Mouse (Mus musculus) lung, postnatal 0 days (tissue): Measurements from ENCODE around the gene Ttll9. TPM values are rescaled to one million over a fixed set of nuclear protein-coding genes. Genes with fewer than 3 reads are reported as not detected.

Experiments used
- ATAC-seq: fragments of 200-750 bp; cut with Nextera tagmentation; 2 replicates; pipeline ENCODE4 v1.8.0; 2017; ENCODE audit warnings: moderate library complexity
- DNase-seq: peaks from one replicate; pipeline ENCODE4 v3.0.0-alpha.2; 2016; ENCODE audit warnings: low spot score
- H3K27ac ChIP-seq: fragments of 300-500 bp; sonication (generic); 2 replicates; pipeline ENCODE4 v1.5.1; 2014; ENCODE audit warnings: antibody characterized with exemption, mild to moderate bottlenecking, low read length, mixed read lengths
- H3K27me3 ChIP-seq: fragments of 300-500 bp; sonication (generic); replicated peaks from 2 replicates; pipeline ENCODE4 v1.6.1; 2014; ENCODE audit warnings: low read length, mixed read lengths; ENCODE audit not compliant: insufficient read depth
- H3K36me3 ChIP-seq: fragments of 300-500 bp; sonication (generic); 2 replicates; pipeline ENCODE4 v1.6.1; 2014; ENCODE audit warnings: low read length, mixed read lengths; ENCODE audit not compliant: insufficient read depth
- H3K4me1 ChIP-seq: fragments of 300-500 bp; sonication (generic); 2 replicates; pipeline ENCODE4 v1.6.1; 2014; ENCODE audit warnings: antibody characterized with exemption, low read depth, low read length, mixed read lengths; ENCODE audit not compliant: insufficient read depth
- H3K4me2 ChIP-seq: fragments of 300-500 bp; sonication (generic); replicated peaks from 2 replicates; pipeline ENCODE4 v1.6.1; 2014; ENCODE audit warnings: low read depth, mild to moderate bottlenecking, low read length, moderate library complexity, mixed read lengths
- H3K4me3 ChIP-seq: fragments of 300-500 bp; sonication (generic); 2 replicates; pipeline ENCODE4 v1.5.1; 2014; ENCODE audit warnings: low read depth, low read length
- H3K9ac ChIP-seq: fragments of 300-500 bp; sonication (generic); replicated peaks from 2 replicates; pipeline ENCODE4 v1.6.1; 2014; ENCODE audit warnings: low read depth, mild to moderate bottlenecking
- H3K9me3 ChIP-seq: fragments of 300-500 bp; sonication (generic); 2 replicates; pipeline ENCODE4 v1.6.1; 2016; ENCODE audit warnings: low read length, mixed read lengths
- CTCF ChIP-seq: IDR thresholded peaks from 2 replicates; pipeline ENCODE4 v1.5.1; 2016; ENCODE audit warnings: antibody characterized with exemption, mild to moderate bottlenecking
- EP300 ChIP-seq: IDR thresholded peaks from 2 replicates; pipeline ENCODE4 v1.6.1; 2016; ENCODE audit warnings: antibody characterized with exemption, mild to moderate bottlenecking, control low read depth
- WGBS: fragments of 180-500 bp; shearing (Covaris S2); extraction: QIAGEN DNeasy Blood & Tissue Kit; methylation state at CpG from one replicate; pipeline ENCODE4 v1.1.7; 2014; 5-methylcytosine and 5-hydroxymethylcytosine counted together
- polyA plus RNA-seq: library from polyadenylated mRNA; unstranded; fragments of >200 nt; fragmentation: Nextera tagmentation; extraction: Ambion mirVana; gene quantifications from 2 replicates; pipeline ENCODE4 v1.2.1, GENCODE M21; 2015

Ttll9 gene
- polyA plus RNA-seq, 1 experiment from 2014 or later = 1.1 TPM

- Histone ChIP-seq H3K4me1 (no peaks in the 10 kb centered on the region), H3K9me3 (no peaks in the 10 kb centered on the region), H3K4me3 (no peak overlapping the region), H3K27me3 (no peaks in the 10 kb centered on the region), H3K36me3 (no peaks in the 10 kb centered on the region), H3K4me2 (no peak overlapping the region), H3K9ac (no peak overlapping the region), H3K27ac (no peak overlapping the region)
- ATAC-seq = peak; percentile 53
- TF ChIP-seq CTCF (peak; percentile 77), EP300 (no peak)
- 30% methylated on average over 5 of the region's 5 CpGs for WGBS
- peak; percentile 56 for DNase-seq
These were observed 28.7 kb upstream of the Ttll9 start for GRCm38 (mm10) chr2:152933614-152934013.

GRCm38 (mm10) chr2:152939846-152940245 lies 22.4 kb upstream of the Ttll9 start:
- no peak overlapping the region for H3K27ac ChIP-seq
- TF ChIP-seq EP300 = no peak
- peak; percentile 78 for TF ChIP-seq CTCF
- peak; percentile 45 for DNase-seq
- H3K4me1 ChIP-seq = no peaks in the 10 kb centered on the region
- peaks cover 28% of the 10 kb centered on the region for H3K27me3 ChIP-seq
- H3K4me3 ChIP-seq = no peak overlapping the region
- no peaks in the 10 kb centered on the region for H3K9me3 ChIP-seq
- no peak for ATAC-seq
- no peak overlapping the region for H3K9ac ChIP-seq
- H3K4me2 ChIP-seq = no peak overlapping the region
- WGBS = 14% methylated on average over 4 of the region's 4 CpGs
- H3K36me3 ChIP-seq = no peaks in the 10 kb centered on the region

GRCm38 (mm10) chr2:152941106-152941505 lies 21.2 kb upstream of the Ttll9 start:
- H3K4me2 ChIP-seq = no peak overlapping the region
- H3K9me3 ChIP-seq = no peaks in the 10 kb centered on the region
- no peaks in the 10 kb centered on the region for H3K4me1 ChIP-seq
- no peak for ATAC-seq
- DNase-seq = no peak
- H3K4me3 ChIP-seq = no peak overlapping the region
- H3K27me3 ChIP-seq = peaks cover 33% of the 10 kb centered on the region
- TF ChIP-seq CTCF = no peak
- no peak for TF ChIP-seq EP300
- WGBS = 75% methylated on average over 6 of the region's 6 CpGs
- no peaks in the 10 kb centered on the region for H3K36me3 ChIP-seq
- H3K27ac ChIP-seq = no peak overlapping the region
- no peak overlapping the region for H3K9ac ChIP-seq

GRCm38 (mm10) chr2:152941776-152942175 lies 20.5 kb upstream of the Ttll9 start:
- no peak overlapping the region for H3K4me2 ChIP-seq
- H3K9me3 ChIP-seq = no peaks in the 10 kb centered on the region
- H3K4me1 ChIP-seq = no peaks in the 10 kb centered on the region
- no peak for ATAC-seq
- 29% methylated on average over 7 of the region's 7 CpGs for WGBS
- H3K27me3 ChIP-seq = peaks cover 33% of the 10 kb centered on the region
- H3K9ac ChIP-seq = no peak overlapping the region
- H3K27ac ChIP-seq = no peak overlapping the region
- no peak overlapping the region for H3K4me3 ChIP-seq
- no peaks in the 10 kb centered on the region for H3K36me3 ChIP-seq
- no peak for TF ChIP-seq EP300
- TF ChIP-seq CTCF = no peak
- no peak for DNase-seq

- TF ChIP-seq CTCF = no peak
- no peak for TF ChIP-seq EP300
- Histone ChIP-seq H3K4me1 (no peaks in the 10 kb centered on the region), H3K27ac (no peak overlapping the region), H3K9me3 (no peaks in the 10 kb centered on the region), H3K4me3 (peak overlapping the region; percentile 25; the same call in 1 of the 2 replicates), H3K27me3 (peaks cover 37% of the 10 kb centered on the region), H3K36me3 (no peaks in the 10 kb centered on the region), H3K9ac (no peak overlapping the region), H3K4me2 (peak overlapping the region; percentile 47)
- DNase-seq = no peak
- 3% methylated on average over 32 of the region's 65 CpGs for WGBS
- ATAC-seq = no peak
These were observed 19.3 kb upstream of the Ttll9 start for GRCm38 (mm10) chr2:152942898-152943515.

- peak overlapping the region; percentile 47; the same call in 1 of the 2 replicates for H3K4me2 ChIP-seq
- no peaks in the 10 kb centered on the region for H3K9me3 ChIP-seq
- DNase-seq = no peak
- no peak overlapping the region for H3K4me3 ChIP-seq
- H3K27me3 ChIP-seq = peaks cover 38% of the 10 kb centered on the region
- ATAC-seq = no peak
- no peaks in the 10 kb centered on the region for H3K4me1 ChIP-seq
- WGBS = 7% methylated on average over 8 of the region's 8 CpGs
- TF ChIP-seq CTCF = no peak
- TF ChIP-seq EP300 = no peak
- no peak overlapping the region for H3K27ac ChIP-seq
- no peaks in the 10 kb centered on the region for H3K36me3 ChIP-seq
- H3K9ac ChIP-seq = no peak overlapping the region
These were observed 18.7 kb upstream of the Ttll9 start for GRCm38 (mm10) chr2:152943568-152943967.
